Mouse (Mus musculus): ENCODE measurements around the gene Ints5. TPM values are rescaled to one million over a fixed set of nuclear protein-coding genes. Genes with fewer than 3 reads are reported as not detected.

Ints5 gene
- polyA plus RNA-seq, 1 experiment = 6.6 TPM

GRCm38 (mm10) chr19:8929224-8930088, 36.7 kb downstream of the Ints5 start, which contains the start of the genes Rom1 and Eml3:
Gene Rom1 (minus strand): TSS chr19:8929356.
Gene Eml3 (plus strand): TSS chr19:8929552.
- peaks cover 15% of the 10 kb centered on the region for H3K4me1 ChIP-seq (ENCODE audit: control insufficient read depth, insufficient read depth, low read length)
- peak within 1 kb of the TSS; percentile 76 for H3K4me3 ChIP-seq (ENCODE audit: control insufficient read depth, low read depth, low read length)
- peak within 1 kb of the TSS; percentile 21; the same call in 1 of the 2 replicates for H3K27ac ChIP-seq (ENCODE audit: control insufficient read depth, insufficient read depth, low read depth, low read length)
- H3K27me3 ChIP-seq (ENCODE audit: control insufficient read depth, insufficient read depth, low read length) = no peaks in the 10 kb centered on the region
- TF ChIP-seq POLR2A (IDR thresholded peaks at IDR 0.05; ENCODE audit: control insufficient read depth, low read depth, low read length) (peak; percentile 15; the same call in 1 of the 2 replicates), CTCF (IDR thresholded peaks at IDR 0.05; ENCODE audit: control insufficient read depth, insufficient read depth, insufficient replicate concordance, low read depth, low read length) (no peak)
- H3K36me3 ChIP-seq (ENCODE audit: control insufficient read depth, insufficient read depth, low read length) = no peaks in the 10 kb centered on the region

- Histone ChIP-seq H3K36me3 (ENCODE audit: control insufficient read depth, insufficient read depth, low read length) (no peaks in the 10 kb centered on the region), H3K27me3 (ENCODE audit: control insufficient read depth, insufficient read depth, low read length) (no peaks in the 10 kb centered on the region), H3K4me3 (ENCODE audit: control insufficient read depth, low read depth, low read length) (peak overlapping the region; percentile 76), H3K27ac (ENCODE audit: control insufficient read depth, insufficient read depth, low read depth, low read length) (no peak overlapping the region), H3K4me1 (ENCODE audit: control insufficient read depth, insufficient read depth, low read length) (peaks cover 15% of the 10 kb centered on the region)
- TF ChIP-seq POLR2A (IDR thresholded peaks at IDR 0.05; ENCODE audit: control insufficient read depth, low read depth, low read length) = no peak
- TF ChIP-seq CTCF (IDR thresholded peaks at IDR 0.05; ENCODE audit: control insufficient read depth, insufficient read depth, insufficient replicate concordance, low read depth, low read length) = no peak
Measured at GRCm38 (mm10) chr19:8930117-8930516, 37.3 kb downstream of the Ints5 start.

GRCm38 (mm10) chr19:8930771-8931170, 38.0 kb downstream of the Ints5 start:
- H3K4me3 ChIP-seq (ENCODE audit: control insufficient read depth, low read depth, low read length) = no peak overlapping the region
- no peak overlapping the region for H3K27ac ChIP-seq (ENCODE audit: control insufficient read depth, insufficient read depth, low read depth, low read length)
- no peaks in the 10 kb centered on the region for H3K36me3 ChIP-seq (ENCODE audit: control insufficient read depth, insufficient read depth, low read length)
- H3K27me3 ChIP-seq (ENCODE audit: control insufficient read depth, insufficient read depth, low read length) = no peaks in the 10 kb centered on the region
- H3K4me1 ChIP-seq (ENCODE audit: control insufficient read depth, insufficient read depth, low read length) = peaks cover 15% of the 10 kb centered on the region
- TF ChIP-seq POLR2A (IDR thresholded peaks at IDR 0.05; ENCODE audit: control insufficient read depth, low read depth, low read length) = no peak
- TF ChIP-seq CTCF (IDR thresholded peaks at IDR 0.05; ENCODE audit: control insufficient read depth, insufficient read depth, insufficient replicate concordance, low read depth, low read length) = no peak

- no peaks in the 10 kb centered on the region for H3K27me3 ChIP-seq (ENCODE audit: control insufficient read depth, insufficient read depth, low read length)
- H3K4me3 ChIP-seq (ENCODE audit: control insufficient read depth, low read depth, low read length) = no peak overlapping the region
- H3K4me1 ChIP-seq (ENCODE audit: control insufficient read depth, insufficient read depth, low read length) = peaks cover 15% of the 10 kb centered on the region
- H3K36me3 ChIP-seq (ENCODE audit: control insufficient read depth, insufficient read depth, low read length) = no peaks in the 10 kb centered on the region
- H3K27ac ChIP-seq (ENCODE audit: control insufficient read depth, insufficient read depth, low read depth, low read length) = no peak overlapping the region
- TF ChIP-seq CTCF (IDR thresholded peaks at IDR 0.05; ENCODE audit: control insufficient read depth, insufficient read depth, insufficient replicate concordance, low read depth, low read length) (no peak), POLR2A (IDR thresholded peaks at IDR 0.05; ENCODE audit: control insufficient read depth, low read depth, low read length) (no peak)
Measured at GRCm38 (mm10) chr19:8936736-8937135, 43.9 kb downstream of the Ints5 start.

- H3K27ac ChIP-seq (ENCODE audit: control insufficient read depth, insufficient read depth, low read depth, low read length) = no peak overlapping the region
- TF ChIP-seq CTCF (IDR thresholded peaks at IDR 0.05; ENCODE audit: control insufficient read depth, insufficient read depth, insufficient replicate concordance, low read depth, low read length) (no peak), POLR2A (IDR thresholded peaks at IDR 0.05; ENCODE audit: control insufficient read depth, low read depth, low read length) (no peak)
- peaks cover 15% of the 10 kb centered on the region for H3K4me1 ChIP-seq (ENCODE audit: control insufficient read depth, insufficient read depth, low read length)
- H3K27me3 ChIP-seq (ENCODE audit: control insufficient read depth, insufficient read depth, low read length) = no peaks in the 10 kb centered on the region
- H3K4me3 ChIP-seq (ENCODE audit: control insufficient read depth, low read depth, low read length) = no peak overlapping the region
- H3K36me3 ChIP-seq (ENCODE audit: control insufficient read depth, insufficient read depth, low read length) = no peaks in the 10 kb centered on the region; the same call in 1 of the 2 replicates
Measured at GRCm38 (mm10) chr19:8940526-8941133, 47.8 kb downstream of the Ints5 start.

GRCm38 (mm10) chr19:8941136-8941514, 48.3 kb downstream of the Ints5 start:
- H3K27me3 ChIP-seq (ENCODE audit: control insufficient read depth, insufficient read depth, low read length) = no peaks in the 10 kb centered on the region
- peaks cover 15% of the 10 kb centered on the region for H3K4me1 ChIP-seq (ENCODE audit: control insufficient read depth, insufficient read depth, low read length)
- H3K36me3 ChIP-seq (ENCODE audit: control insufficient read depth, insufficient read depth, low read length) = no peaks in the 10 kb centered on the region; the same call in 1 of the 2 replicates
- H3K27ac ChIP-seq (ENCODE audit: control insufficient read depth, insufficient read depth, low read depth, low read length) = peak overlapping the region; percentile 74
- peak overlapping the region; percentile 98 for H3K4me3 ChIP-seq (ENCODE audit: control insufficient read depth, low read depth, low read length)
- TF ChIP-seq POLR2A (IDR thresholded peaks at IDR 0.05; ENCODE audit: control insufficient read depth, low read depth, low read length) = no peak
- TF ChIP-seq CTCF (IDR thresholded peaks at IDR 0.05; ENCODE audit: control insufficient read depth, insufficient read depth, insufficient replicate concordance, low read depth, low read length) = no peak

Measured in testis, adult 2 months (tissue).